Mouse (Mus musculus) CH12.LX (cell line): ENCODE measurements around the gene Nup210l. TPM values are rescaled to one million over a fixed set of nuclear protein-coding genes. Genes with fewer than 3 reads are reported as not detected.

Experiments
- DNase-seq: peaks from one replicate; pipeline ENCODE4 v3.0.0-alpha.2; 2013; ENCODE audit errors: extremely low read depth
- H3K27ac ChIP-seq: 2 replicates; pipeline ENCODE4 v1.5.1; 2012; ENCODE audit warnings: low read depth, mild to moderate bottlenecking, control low read depth, moderate library complexity; ENCODE audit not compliant: insufficient read depth
- H3K27me3 ChIP-seq: replicated peaks from 2 replicates; pipeline ENCODE3; 2012; ENCODE audit warnings: inconsistent platforms
- H3K36me3 ChIP-seq, 2 experiments: replicated peaks in 1 of 2; 2 replicates each; pipeline versions ENCODE3 to v1.6.1; 2012; ENCODE audit warnings: inconsistent platforms in 1 of 2, low read length in 1 of 2, mild to moderate bottlenecking in 1 of 2, mixed read lengths in 1 of 2, moderate library complexity in 1 of 2; ENCODE audit not compliant: control insufficient read depth in 1 of 2, insufficient read depth in 1 of 2
- H3K4me1 ChIP-seq, 2 experiments: 2 replicates each; pipeline ENCODE4 v1.6.1; 2012; ENCODE audit warnings: inconsistent platforms in 1 of 2, moderate library complexity in 1 of 2; ENCODE audit not compliant: insufficient read depth in 2 of 2, control insufficient read depth in 1 of 2
- H3K4me2 ChIP-seq: 2 replicates; pipeline ENCODE4 v1.6.1; 2012; ENCODE audit warnings: low read depth, mild to moderate bottlenecking, control low read depth; ENCODE audit not compliant: poor library complexity, insufficient read depth, severe bottlenecking
- H3K4me3 ChIP-seq, 3 experiments: fragments of 150-350 bp in 1 of 3; sonication (generic) in 1 of 3; replicated peaks in 1 of 3; 2 replicates each; pipeline versions ENCODE3 to v1.5.1; 2011 to 2012; ENCODE audit warnings: low read depth in 2 of 3, low read length in 2 of 3, mild to moderate bottlenecking in 2 of 3, moderate library complexity in 2 of 3, control low read depth in 1 of 3, improper control_type of control experiment in 1 of 3, inconsistent platforms in 1 of 3, mixed read lengths in 1 of 3; ENCODE audit not compliant: poor library complexity in 1 of 3
- H3K79me2 ChIP-seq: replicated peaks from 2 replicates; pipeline ENCODE4 v1.6.1; 2012; ENCODE audit warnings: mild to moderate bottlenecking, moderate library complexity; ENCODE audit not compliant: control insufficient read depth, poor library complexity, insufficient read depth, severe bottlenecking; ENCODE audit errors: extremely low read depth
- H3K9ac ChIP-seq: 2 replicates; pipeline ENCODE4 v1.6.1; 2012; ENCODE audit warnings: low read depth, mild to moderate bottlenecking, control low read depth, moderate library complexity; ENCODE audit not compliant: insufficient read depth
- H3K9me3 ChIP-seq: replicated peaks from 2 replicates; pipeline ENCODE3; 2012; ENCODE audit warnings: low read length, inconsistent platforms, mixed read lengths
- BHLHE40 ChIP-seq: IDR thresholded peaks from 2 replicates; pipeline ENCODE4 v1.6.1; 2011; ENCODE audit warnings: mild to moderate bottlenecking, low read depth, low read length, improper control_type of control experiment
- CHD1 ChIP-seq: IDR thresholded peaks from 2 replicates; pipeline ENCODE4 v1.6.1; 2012; ENCODE audit warnings: low read depth, low read length, improper control_type of control experiment, inconsistent platforms
- CTCF ChIP-seq, 2 experiments: IDR thresholded peaks in 1 of 2; conservative IDR thresholded peaks in 1 of 2; 2 replicates each; pipeline ENCODE4 v1.5.1; 2011 to 2012; ENCODE audit warnings: low read depth in 2 of 2, low read length in 2 of 2, improper control_type of control experiment in 1 of 2, inconsistent platforms in 1 of 2, mild to moderate bottlenecking in 1 of 2, moderate library complexity in 1 of 2
- ETS1 ChIP-seq: conservative IDR thresholded peaks from 2 replicates; pipeline ENCODE4 v1.6.1; 2012; ENCODE audit warnings: low read depth, mild to moderate bottlenecking, inconsistent platforms, low read length, improper control_type of control experiment, moderate library complexity
- IRF4 ChIP-seq: IDR thresholded peaks from 2 replicates; pipeline ENCODE4 v1.6.1; 2014; ENCODE audit warnings: low read depth, mild to moderate bottlenecking, inconsistent platforms, low read length, improper control_type of control experiment
- JUND ChIP-seq: conservative IDR thresholded peaks from 2 replicates; pipeline ENCODE4 v1.6.1; 2011; ENCODE audit warnings: low read depth, low read length, improper control_type of control experiment
- KAT2A ChIP-seq: IDR thresholded peaks from 2 replicates; pipeline ENCODE4 v1.6.1; 2012; ENCODE audit warnings: low read length, improper control_type of control experiment, inconsistent platforms; ENCODE audit not compliant: insufficient replicate concordance
- MAX ChIP-seq: IDR thresholded peaks from 2 replicates; pipeline ENCODE4 v1.6.1; 2011; ENCODE audit warnings: low read length, improper control_type of control experiment
- MAZ ChIP-seq: IDR thresholded peaks from 2 replicates; pipeline ENCODE4 v1.6.1; 2012; ENCODE audit warnings: low read depth, mild to moderate bottlenecking, inconsistent platforms, low read length, improper control_type of control experiment, moderate library complexity
- MEF2A ChIP-seq: IDR thresholded peaks from 2 replicates; pipeline ENCODE4 v1.6.1; 2014; ENCODE audit warnings: low read depth, mild to moderate bottlenecking, inconsistent platforms, low read length, improper control_type of control experiment, borderline replicate concordance
- MXI1 ChIP-seq: IDR thresholded peaks from 2 replicates; pipeline ENCODE4 v1.6.1; 2011; ENCODE audit warnings: mild to moderate bottlenecking, low read depth, low read length, improper control_type of control experiment
- POLR2A ChIP-seq: IDR thresholded peaks from 2 replicates; pipeline ENCODE4 v1.6.1; 2011; ENCODE audit warnings: low read depth, mild to moderate bottlenecking, improper control_type of control experiment, low read length
- POLR2AphosphoS2 ChIP-seq: IDR thresholded peaks from 2 replicates; pipeline ENCODE4 v1.6.1; 2011; ENCODE audit warnings: low read depth, low read length, improper control_type of control experiment
- RAD21 ChIP-seq: IDR thresholded peaks from 2 replicates; pipeline ENCODE4 v1.6.1; 2011; ENCODE audit warnings: low read depth, mild to moderate bottlenecking, low read length, improper control_type of control experiment, moderate library complexity
- RCOR1 ChIP-seq: conservative IDR thresholded peaks from 2 replicates; pipeline ENCODE4 v1.6.1; 2012; ENCODE audit warnings: low read depth, mild to moderate bottlenecking, inconsistent platforms, low read length, improper control_type of control experiment
- SMC3 ChIP-seq: IDR thresholded peaks from 2 replicates; pipeline ENCODE4 v1.6.1; 2011; ENCODE audit warnings: low read depth, low read length, improper control_type of control experiment
- TBP ChIP-seq: conservative IDR thresholded peaks from 2 replicates; pipeline ENCODE4 v1.6.1; 2011; ENCODE audit warnings: low read depth, low read length, improper control_type of control experiment
- TCF12 ChIP-seq: IDR thresholded peaks from 2 replicates; pipeline ENCODE4 v1.6.1; 2014; ENCODE audit warnings: low read depth, mild to moderate bottlenecking, inconsistent platforms, low read length, improper control_type of control experiment
- USF1 ChIP-seq: IDR thresholded peaks from 2 replicates; pipeline ENCODE4 v1.6.1; 2014; ENCODE audit warnings: low read depth, mild to moderate bottlenecking, inconsistent platforms, low read length, improper control_type of control experiment
- USF2 ChIP-seq: conservative IDR thresholded peaks from 2 replicates; pipeline ENCODE4 v1.6.1; 2011; ENCODE audit warnings: low read depth, low read length, improper control_type of control experiment
- ZNF384 ChIP-seq: IDR thresholded peaks from 2 replicates; pipeline ENCODE4 v1.6.1; 2012; ENCODE audit warnings: low read depth, low read length, improper control_type of control experiment, inconsistent platforms
- dilution Hi-C: fragments of 300-500 bp; cut with MboI; formaldehyde crosslinking; loops from 2 replicates; pipeline ENCODE4 v1.14.3; 2020; ENCODE audit warnings: low sequenced_read_pairs; ENCODE audit not compliant: extremely low pct_unique_long_range_greater_than_20kb, extremely low pct_ligation_motif_present
- in situ Hi-C: fragments of 300-500 bp; cut with MboI; formaldehyde crosslinking; loops from 3 replicates; pipeline ENCODE4 v1.14.3; 2019; ENCODE audit warnings: low sequenced_read_pairs, low pct_ligation_motif_present, low pct_unique_long_range_greater_than_20kb, mixed read lengths
- polyA plus RNA-seq: library from polyadenylated mRNA; unstranded; fragments of >175 nt; gene quantifications from 2 replicates; pipeline ENCODE4 v1.2.1, GENCODE M21; 2012; ENCODE audit warnings: low read depth; ENCODE audit not compliant: insufficient read length
- total RNA-seq, 2 experiments: library from RNA; depleted of rRNA; stranded (reverse); fragments of 300-350 nt in 1 of 2; fragments of >200 nt in 1 of 2; gene quantifications; 2 replicates each; pipeline ENCODE4 v1.2.3; 2012 to 2014

The Nup210l gene
- total and polyA plus RNA-seq, 3 experiments: 0.42 to 0.47 (median 0.43) TPM

- no peak for TF ChIP-seq JUND
- no peak for TF ChIP-seq BHLHE40
- no peak for TF ChIP-seq CHD1
- TF ChIP-seq TCF12: no peak
- no peak for TF ChIP-seq CTCF (conservative IDR thresholded peaks at IDR 0.05 in 1 of 2, IDR thresholded peaks at IDR 0.05 in 1 of 2; ENCODE audit: low read depth in 2 of 2, low read length in 2 of 2)
- no peak for TF ChIP-seq KAT2A
- no peak for TF ChIP-seq USF1
- no peak for TF ChIP-seq RCOR1
- TF ChIP-seq ZNF384: no peak
- TF ChIP-seq POLR2A: no peak
- TF ChIP-seq SMC3: no peak
- no peak for TF ChIP-seq RAD21
- TF ChIP-seq MAZ: no peak
- no peak for TF ChIP-seq USF2
- TF ChIP-seq MXI1: no peak
- TF ChIP-seq POLR2AphosphoS2: no peak
- no peak for TF ChIP-seq ETS1
- TF ChIP-seq IRF4: no peak
- TF ChIP-seq MEF2A: no peak
- TF ChIP-seq MAX: no peak
- TF ChIP-seq, all 38 proteins: peak for 0
- Histone ChIP-seq H3K4me1 (peaks cover 0 to 7% of the 10 kb centered on the region in 2 experiments; a peak in 2 of 4 replicates), H3K36me3 (no peaks in the 10 kb centered on the region), H3K9me3 (no peaks in the 10 kb centered on the region), H3K9ac (no peak overlapping the region), H3K4me3 (no peak overlapping the region), H3K79me2 (no peaks in the 10 kb centered on the region), H3K4me2 (no peak overlapping the region), H3K27ac (no peak overlapping the region), H3K27me3 (no peaks in the 10 kb centered on the region)
- dilution Hi-C loops: no loop called here
- DNase-seq: no peak
- in situ Hi-C loops: no loop called here
Observed at GRCm38 (mm10) chr3:90183581-90183980, 79.6 kb downstream of the Nup210l start.

DNA sequence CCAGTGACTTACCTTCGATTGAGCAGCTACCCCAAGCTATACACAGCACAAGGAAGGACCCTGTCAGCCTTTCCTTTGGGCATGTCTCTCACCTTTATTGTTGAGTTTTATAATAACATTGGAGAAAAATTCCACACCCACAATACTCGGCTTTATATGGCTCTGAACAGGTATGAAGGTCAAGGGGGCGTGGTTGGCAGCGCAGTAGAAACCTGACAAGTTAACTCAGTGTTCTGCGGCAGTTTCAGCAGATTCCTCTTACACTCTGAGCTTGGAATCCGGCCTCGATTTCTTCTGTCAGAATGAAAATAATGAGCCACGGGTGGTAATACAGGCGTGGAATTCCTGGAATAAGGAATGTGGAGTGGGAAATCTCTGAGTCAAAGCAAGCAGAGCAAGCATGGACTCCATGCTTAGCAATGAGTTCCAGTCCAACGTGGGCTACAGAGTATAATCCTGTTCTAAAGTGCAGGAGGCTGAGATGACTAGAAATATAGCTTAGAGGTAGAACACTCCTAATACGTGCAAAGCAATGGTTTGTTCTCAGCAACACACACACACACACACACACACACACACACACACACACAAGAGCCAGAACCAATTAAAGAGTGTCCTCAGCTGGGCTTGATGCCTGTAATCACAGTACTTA is 87.1 kb downstream of the Nup210l start:
- H3K79me2 ChIP-seq: no peaks in the 10 kb centered on the region
- dilution Hi-C loops: no loop called here

More for the DNA sequence above, 87.1 kb downstream of the Nup210l start:
- DNase-seq: no peak
- in situ Hi-C loops: no loop called here
- no peaks in the 10 kb centered on the region for H3K27me3 ChIP-seq
- H3K9me3 ChIP-seq: no peaks in the 10 kb centered on the region
- no peak overlapping the region for H3K27ac ChIP-seq
- H3K4me1 ChIP-seq: peaks cover 0 to 16% of the 10 kb centered on the region in 2 experiments; a peak in 2 of 4 replicates
- no peaks in the 10 kb centered on the region for H3K36me3 ChIP-seq
- H3K9ac ChIP-seq: no peak overlapping the region
- no peak overlapping the region for H3K4me3 ChIP-seq
- H3K4me2 ChIP-seq: no peak overlapping the region
- TF ChIP-seq TBP (no peak), ETS1 (no peak), SMC3 (no peak), CHD1 (no peak), MAZ (no peak)
